Comparison of ENCODE assay signal across 9 mouse cellular contexts in genomic region chr2:152819097-152819624, GRCm38 (mm10). TPM values are rescaled to one million over a fixed set of nuclear protein-coding genes. Genes with fewer than 3 reads are reported as not detected.
DNase-seq lines count a peak whose midpoint lies in the region; TF ChIP-seq lines count a peak whose summit lies in the region.
"Had no signal": no experiment of that assay in that cellular context is flagged by ENCODE, and none has a peak within 500 bp of the region (broad histone marks: within the 10 kb centered on the region; RNA-seq: fewer than 3 reads in every experiment).

No protein-coding gene starts in this region.

- no peak for TF ChIP-seq POLR2A in thymus, adult 2 months (IDR thresholded peaks at IDR 0.05; ENCODE audit: control insufficient read depth, extremely low read depth, insufficient read depth, low read length, poor library complexity)

- TF ChIP-seq CTCF in thymus, adult 2 months (IDR thresholded peaks at IDR 0.05; ENCODE audit: borderline replicate concordance, control insufficient read depth, extremely low read depth, insufficient read depth, low read length, poor library complexity), result no peak

- peaks cover 62% of the 10 kb centered on the region for H3K4me1 ChIP-seq in thymus, adult 2 months (replicated peaks; ENCODE audit: control insufficient read depth, insufficient read depth, low read length)

- WGBS in thymus, adult 2 months, result 97% methylated on average over 3 of the region's 3 CpGs

- no peak overlapping the region for H3K4me3 ChIP-seq in thymus, adult 2 months (ENCODE audit: control insufficient read depth, insufficient read depth, low read length)
- H3K4me3 ChIP-seq: stomach, embryonic 15.5 days had no signal

- no peaks in the 10 kb centered on the region for H3K27me3 ChIP-seq in thymus, adult 2 months (ENCODE audit: control insufficient read depth, insufficient read depth, low read length)
- H3K27me3 ChIP-seq: stomach, embryonic 15.5 days had no signal

- H3K36me3 ChIP-seq in thymus, adult 2 months (ENCODE audit: control insufficient read depth, insufficient read depth, low read length), result peaks cover 36% of the 10 kb centered on the region
- H3K36me3 ChIP-seq: stomach, embryonic 15.5 days had no signal

- peak; percentile 45 to 54 for DNase-seq in cerebellum, postnatal 10 days
- DNase-seq in cerebellum, postnatal 36 days, result no peak
- DNase-seq in kidney, adult 9 months, result peak; percentile 32
- no peak for DNase-seq in kidney, postnatal 25 days
- no peak for DNase-seq in thymus, adult 2 months
- no peak for DNase-seq in thymus, postnatal 10 days (ENCODE audit: low spot score in 2 of 2)
- no peak for DNase-seq in retina, postnatal 1 day
- DNase-seq in frontal cortex, postnatal 36 days (ENCODE audit: low spot score in 2 of 2), result no peak

- peak overlapping the region; percentile 38 for H3K27ac ChIP-seq in thymus, adult 2 months (ENCODE audit: control insufficient read depth, insufficient read depth, low read length)

RNA-seq across cellular contexts. Expression of gene Bcl2l1, which starts 12.4 kb away (rescaled TPM):
- polyA plus RNA-seq in thymus, adult 2 months (2012; rRNA removed), result 205 and 207 TPM in 2 replicates

RNA-seq across cellular contexts. Expression of gene Tpx2, which starts 28.6 kb away (rescaled TPM):
- 16.1 and 19.1 TPM in 2 replicates for polyA plus RNA-seq in thymus, adult 2 months (2012; rRNA removed)

Comparison
In these comparisons a context has a peak if more than half of its experiments do, and no peak if none do; other contexts are left out.
1. DNase-seq: peak in cerebellum, postnatal 10 days (2 of 2) and kidney, adult 9 months (single experiment); none in cerebellum, postnatal 36 days (0 of 2), kidney, postnatal 25 days (0 of 2), thymus, adult 2 months (single experiment), thymus, postnatal 10 days (0 of 2), retina, postnatal 1 day (single experiment) and frontal cortex, postnatal 36 days (0 of 2).